Mouse (Mus musculus) embryonic facial prominence, embryonic 11.5 days (tissue): ENCODE data around the gene Ppif. TPM values are rescaled to one million over a fixed set of nuclear protein-coding genes. Genes with fewer than 3 reads are reported as not detected.

Experiments used
- ATAC-seq: fragments of 200-750 bp; cut with Nextera tagmentation; replicated peaks from 2 replicates; pipeline ENCODE4 v1.8.0; 2017; ENCODE audit warnings: low read depth; ENCODE audit not compliant: insufficient number of reproducible peaks, low FRiP score, low TSS enrichment
- DNase-seq: peaks from one replicate; pipeline ENCODE4 v3.0.0-alpha.2; 2015; ENCODE audit warnings: low spot score
- H3K27ac ChIP-seq: fragments of 300-500 bp; sonication (generic); replicated peaks from 2 replicates; pipeline ENCODE4 v1.5.1; 2014; ENCODE audit warnings: mild to moderate bottlenecking, low read depth, low read length, control low read depth
- H3K27me3 ChIP-seq: fragments of 300-500 bp; sonication (generic); 2 replicates; pipeline ENCODE4 v1.6.1; 2014; ENCODE audit warnings: mild to moderate bottlenecking, low read length, moderate library complexity, mixed read lengths; ENCODE audit not compliant: control insufficient read depth, insufficient read depth
- H3K36me3 ChIP-seq: fragments of 300-500 bp; sonication (generic); replicated peaks from 2 replicates; pipeline ENCODE4 v1.6.1; 2014; ENCODE audit warnings: low read depth, mild to moderate bottlenecking, low read length, moderate library complexity, mixed read lengths; ENCODE audit not compliant: control insufficient read depth, insufficient read depth
- H3K4me1 ChIP-seq: fragments of 300-500 bp; sonication (generic); 2 replicates; pipeline ENCODE4 v1.6.1; 2014; ENCODE audit warnings: low read length, mixed read lengths; ENCODE audit not compliant: control insufficient read depth, insufficient read depth
- H3K4me2 ChIP-seq: fragments of 300-500 bp; sonication (generic); 2 replicates; pipeline ENCODE4 v1.6.1; 2014; ENCODE audit warnings: low read depth, mild to moderate bottlenecking, control low read depth, low read length, moderate library complexity
- H3K4me3 ChIP-seq: fragments of 300-500 bp; sonication (generic); 2 replicates; pipeline ENCODE4 v1.5.1; 2014; ENCODE audit warnings: low read depth, low read length, control low read depth
- H3K9ac ChIP-seq: fragments of 300-500 bp; sonication (generic); replicated peaks from 2 replicates; pipeline ENCODE4 v1.6.1; 2014; ENCODE audit warnings: mild to moderate bottlenecking, control low read depth, low read length
- H3K9me3 ChIP-seq: fragments of 300-500 bp; sonication (generic); replicated peaks from 2 replicates; pipeline ENCODE4 v1.6.1; 2016; ENCODE audit warnings: mild to moderate bottlenecking, low read length, inconsistent platforms, mixed read lengths; ENCODE audit not compliant: control insufficient read depth
- WGBS: fragments of 180-500 bp; shearing (Covaris S2); extraction: QIAGEN DNeasy Blood & Tissue Kit; methylation state at CpG from one replicate; pipeline ENCODE4 v1.1.7; 2014; 5-methylcytosine and 5-hydroxymethylcytosine counted together
- polyA plus RNA-seq: library from polyadenylated mRNA; unstranded; fragments of >200 nt; fragmentation: Nextera tagmentation; extraction: Ambion mirVana; gene quantifications from 2 replicates; pipeline ENCODE4 v1.2.1, GENCODE M21; 2014

Gene Ppif
- polyA plus RNA-seq, 1 experiment from 2014 or later = 43.7 TPM

- H3K9ac ChIP-seq = no peak overlapping the region
- no peak for DNase-seq
- no peaks in the 10 kb centered on the region for H3K27me3 ChIP-seq
- 66% methylated on average over 3 of the region's 3 CpGs for WGBS
- peaks cover 2% of the 10 kb centered on the region; the same call in 1 of the 2 replicates for H3K36me3 ChIP-seq
- no peak overlapping the region for H3K27ac ChIP-seq
- H3K4me1 ChIP-seq = no peaks in the 10 kb centered on the region
- ATAC-seq = no peak
- H3K4me3 ChIP-seq = no peak overlapping the region
- H3K4me2 ChIP-seq = no peak overlapping the region
- no peaks in the 10 kb centered on the region for H3K9me3 ChIP-seq
Observed at GRCm38 (mm10) chr14:25741211-25741610, 47.3 kb downstream of the Ppif start.

- ATAC-seq (no peak), DNase-seq (no peak)
- Histone ChIP-seq H3K27me3 (no peaks in the 10 kb centered on the region), H3K27ac (no peak overlapping the region), H3K4me1 (no peaks in the 10 kb centered on the region), H3K4me2 (no peak overlapping the region), H3K4me3 (no peak overlapping the region), H3K9me3 (no peaks in the 10 kb centered on the region), H3K9ac (no peak overlapping the region), H3K36me3 (peaks cover 2% of the 10 kb centered on the region; the same call in 1 of the 2 replicates)
- WGBS = 75% methylated on average over 5 of the region's 5 CpGs
Observed at GRCm38 (mm10) chr14:25741840-25742367, 48.0 kb downstream of the Ppif start.

- Histone ChIP-seq H3K4me3 (no peak overlapping the region), H3K27me3 (no peaks in the 10 kb centered on the region), H3K27ac (no peak overlapping the region), H3K9ac (no peak overlapping the region), H3K9me3 (no peaks in the 10 kb centered on the region), H3K4me1 (no peaks in the 10 kb centered on the region), H3K4me2 (no peak overlapping the region), H3K36me3 (no peaks in the 10 kb centered on the region)
- ATAC-seq = no peak
- no peak for DNase-seq
- 96% methylated on average over 5 of the region's 5 CpGs for WGBS
Observed at GRCm38 (mm10) chr14:25742943-25743342, 49.0 kb downstream of the Ppif start.

- no peak overlapping the region for H3K4me2 ChIP-seq
- 74% methylated on average over 11 of the region's 11 CpGs for WGBS
- DNase-seq = no peak
- no peaks in the 10 kb centered on the region for H3K9me3 ChIP-seq
- ATAC-seq = no peak
- H3K4me3 ChIP-seq = no peak overlapping the region
- peaks cover 10% of the 10 kb centered on the region for H3K4me1 ChIP-seq
- H3K27ac ChIP-seq = no peak overlapping the region
- no peaks in the 10 kb centered on the region for H3K36me3 ChIP-seq
- H3K27me3 ChIP-seq = no peaks in the 10 kb centered on the region
- no peak overlapping the region for H3K9ac ChIP-seq
Observed at GRCm38 (mm10) chr14:25745365-25746184, 51.6 kb downstream of the Ppif start.

- no peak overlapping the region for H3K4me3 ChIP-seq
- H3K9ac ChIP-seq = no peak overlapping the region
- no peaks in the 10 kb centered on the region for H3K27me3 ChIP-seq
- H3K9me3 ChIP-seq = no peaks in the 10 kb centered on the region
- no peaks in the 10 kb centered on the region; the same call in 1 of the 2 replicates for H3K36me3 ChIP-seq
- ATAC-seq = no peak
- WGBS = 90% methylated on average over 6 of the region's 6 CpGs
- DNase-seq = no peak
- H3K27ac ChIP-seq = no peak overlapping the region
- H3K4me2 ChIP-seq = no peak overlapping the region
- peaks cover 10% of the 10 kb centered on the region for H3K4me1 ChIP-seq
Observed at GRCm38 (mm10) chr14:25746371-25746770, 52.4 kb downstream of the Ppif start.

GRCm38 (mm10) chr14:25746971-25747945, 53.3 kb downstream of the Ppif start:
- DNase-seq (no peak), ATAC-seq (no peak; the same call in 1 of the 2 replicates)
- H3K36me3 ChIP-seq = no peaks in the 10 kb centered on the region; the same call in none of the 2 replicates
- H3K4me3 ChIP-seq = no peak overlapping the region
- WGBS = 78% methylated on average over 21 of the region's 21 CpGs
- no peak overlapping the region for H3K4me2 ChIP-seq
- H3K4me1 ChIP-seq = peaks cover 10% of the 10 kb centered on the region
- H3K9me3 ChIP-seq = no peaks in the 10 kb centered on the region
- H3K27ac ChIP-seq = no peak overlapping the region
- no peaks in the 10 kb centered on the region for H3K27me3 ChIP-seq
- no peak overlapping the region for H3K9ac ChIP-seq

- Histone ChIP-seq H3K27me3 (no peaks in the 10 kb centered on the region), H3K27ac (no peak overlapping the region), H3K4me2 (no peak overlapping the region), H3K9me3 (no peaks in the 10 kb centered on the region), H3K4me3 (no peak overlapping the region), H3K4me1 (peaks cover 10% of the 10 kb centered on the region), H3K9ac (no peak overlapping the region), H3K36me3 (no peaks in the 10 kb centered on the region; the same call in none of the 2 replicates)
- DNase-seq (no peak), ATAC-seq (no peak)
- WGBS = 69% methylated on average over 7 of the region's 7 CpGs
Observed at GRCm38 (mm10) chr14:25747996-25748756, 54.2 kb downstream of the Ppif start.
